Mouse (Mus musculus): ENCODE results near the gene Irf5.

DNA sequence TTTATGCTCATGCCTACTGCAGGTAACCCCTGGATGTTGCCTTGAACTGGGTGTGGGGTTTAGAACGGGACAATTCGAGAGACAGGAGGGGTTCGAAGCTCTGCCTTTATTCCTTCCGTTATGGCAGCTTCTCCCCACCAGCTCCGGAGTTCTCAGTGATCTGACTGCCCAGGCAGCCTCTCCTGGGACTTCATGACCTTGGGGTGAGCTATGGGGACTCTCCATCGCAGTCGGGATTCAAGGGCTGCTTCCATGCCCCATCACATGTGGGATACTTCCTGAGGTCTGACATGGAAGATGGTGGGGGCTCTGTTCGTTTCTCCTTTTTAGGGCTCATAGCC is 1.7 kb downstream of the Irf5 start:
- TF ChIP-seq FLI1 (IDR thresholded peaks at IDR 0.05; ENCODE audit: low read length): no peak
- TF ChIP-seq GATA1 (IDR thresholded peaks at IDR 0.05; ENCODE audit: borderline replicate concordance, low read length): no peak

Measured in megakaryocyte, embryonic 14.5 days (primary cell).